Comparison of ENCODE assay signal across 11 mouse cellular contexts in the genomic region with DNA sequence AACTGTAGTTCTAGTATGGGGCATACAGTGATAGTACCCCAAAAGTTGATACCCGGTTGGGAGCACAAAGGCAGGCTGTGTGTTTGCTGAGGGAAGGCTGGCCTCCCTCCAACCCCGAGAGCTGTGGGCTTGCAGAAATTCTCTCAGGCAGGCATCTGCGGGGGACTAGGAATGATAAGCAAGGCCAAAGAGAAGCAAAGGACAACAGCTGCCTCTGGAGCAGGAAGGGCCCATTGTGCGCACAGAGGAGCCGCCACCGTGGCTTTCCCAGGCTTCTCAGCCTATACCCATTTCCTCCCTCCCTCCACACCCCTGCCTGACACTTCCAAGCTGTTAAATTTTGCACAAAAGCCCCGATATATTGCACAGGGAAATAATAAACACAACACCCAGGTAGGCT. TPM values are rescaled to one million over a fixed set of nuclear protein-coding genes. Genes with fewer than 3 reads are reported as not detected.
DNase-seq lines count a peak whose midpoint lies in the region; ATAC-seq and TF ChIP-seq lines count a peak whose summit lies in the region.
"Had no signal": no experiment of that assay in that cellular context is flagged by ENCODE, and none has a peak within 500 bp of the region (broad histone marks: within the 10 kb centered on the region; RNA-seq: fewer than 3 reads in every experiment).

No protein-coding gene starts in this region.

- H3K27me3 ChIP-seq in liver, embryonic 11.5 days (replicated peaks; ENCODE audit: control insufficient read depth, insufficient read depth, low read length), result no peaks in the 10 kb centered on the region
- H3K27me3 ChIP-seq in liver, postnatal 0 days (ENCODE audit: insufficient read depth, low read length), result peaks cover 13% of the 10 kb centered on the region
- H3K27me3 ChIP-seq in forebrain, embryonic 14.5 days (replicated peaks; ENCODE audit: control insufficient read depth, insufficient read depth, low read length), result no peaks in the 10 kb centered on the region; the same call in 1 of the 2 replicates
- no peaks in the 10 kb centered on the region for H3K27me3 ChIP-seq in liver, embryonic 14.5 days (ENCODE audit: control insufficient read depth, insufficient read depth, low read length)
- no peaks in the 10 kb centered on the region for H3K27me3 ChIP-seq in stomach, embryonic 16.5 days (ENCODE audit: control insufficient read depth, insufficient read depth, low read length)

- peak overlapping the region; percentile 51; the same call in 1 of the 2 replicates for H3K27ac ChIP-seq in liver, embryonic 11.5 days (ENCODE audit: low read depth, low read length)
- H3K27ac ChIP-seq in liver, postnatal 0 days (ENCODE audit: low read depth), result no peak overlapping the region
- H3K27ac ChIP-seq in forebrain, embryonic 14.5 days (ENCODE audit: low read depth, low read length), result peak overlapping the region; percentile 40; the same call in 1 of the 2 replicates
- H3K27ac ChIP-seq in liver, embryonic 14.5 days, result no peak overlapping the region
- no peak overlapping the region for H3K27ac ChIP-seq in stomach, embryonic 16.5 days (ENCODE audit: low read length)

- no peak for TF ChIP-seq EP300 in liver, postnatal 0 days (IDR thresholded peaks at IDR 0.05; ENCODE audit: low read depth)
- no peak for TF ChIP-seq EP300 in liver, embryonic 14.5 days (IDR thresholded peaks at IDR 0.05; ENCODE audit: low read depth)

- no peak for TF ChIP-seq CTCF in liver, postnatal 0 days (IDR thresholded peaks at IDR 0.05; ENCODE audit: low read depth)
- TF ChIP-seq CTCF in liver, embryonic 14.5 days (IDR thresholded peaks at IDR 0.05; ENCODE audit: low read depth), result no peak

- no peaks in the 10 kb centered on the region for H3K36me3 ChIP-seq in liver, embryonic 11.5 days (ENCODE audit: control insufficient read depth, insufficient read depth, low read length)
- no peaks in the 10 kb centered on the region for H3K36me3 ChIP-seq in liver, postnatal 0 days (replicated peaks; ENCODE audit: insufficient read depth, low read length)
- no peaks in the 10 kb centered on the region for H3K36me3 ChIP-seq in forebrain, embryonic 14.5 days (ENCODE audit: control insufficient read depth, insufficient read depth, low read length)
- H3K36me3 ChIP-seq in liver, embryonic 14.5 days (replicated peaks; ENCODE audit: control insufficient read depth, insufficient read depth, low read depth), result no peaks in the 10 kb centered on the region
- H3K36me3 ChIP-seq in stomach, embryonic 16.5 days (ENCODE audit: control insufficient read depth, insufficient read depth, low read length), result no peaks in the 10 kb centered on the region

- peak overlapping the region; percentile 75; the same call in 1 of the 2 replicates for H3K4me3 ChIP-seq in liver, embryonic 11.5 days (ENCODE audit: low read depth, low read length)
- no peak overlapping the region for H3K4me3 ChIP-seq in liver, postnatal 0 days (ENCODE audit: low read depth, low read length)
- peak overlapping the region; percentile 84 for H3K4me3 ChIP-seq in forebrain, embryonic 14.5 days (ENCODE audit: low read depth, low read length)
- H3K4me3 ChIP-seq in liver, embryonic 14.5 days (ENCODE audit: insufficient read depth in 1 of 2, low read depth in 2 of 2, low read length in 2 of 2), result peak overlapping the region in 1 of 2 experiments; percentile 16; a peak in 2 of 4 replicates
- H3K4me3 ChIP-seq in stomach, embryonic 16.5 days (replicated peaks; ENCODE audit: low read length), result peak overlapping the region; percentile 11; the same call in 1 of the 2 replicates

- H3K9ac ChIP-seq in liver, embryonic 11.5 days (ENCODE audit: low read depth, low read length), result no peak overlapping the region
- H3K9ac ChIP-seq in liver, postnatal 0 days (replicated peaks), result no peak overlapping the region
- peak overlapping the region; percentile 89 for H3K9ac ChIP-seq in forebrain, embryonic 14.5 days (ENCODE audit: low read length)
- H3K9ac ChIP-seq in liver, embryonic 14.5 days (replicated peaks), result no peak overlapping the region
- H3K9ac ChIP-seq in stomach, embryonic 16.5 days (ENCODE audit: low read length), result no peak overlapping the region

- WGBS in liver, embryonic 11.5 days, result 13% methylated on average over 7 of the region's 7 CpGs
- 11% methylated on average over 7 of the region's 7 CpGs for WGBS in liver, postnatal 0 days (ENCODE audit: insufficient replicate concordance)
- 2% methylated on average over 7 of the region's 7 CpGs for WGBS in forebrain, embryonic 14.5 days
- WGBS in liver, embryonic 14.5 days (ENCODE audit: insufficient replicate concordance), result 12% methylated on average over 7 of the region's 7 CpGs
- 6% methylated on average over 7 of the region's 7 CpGs for WGBS in stomach, embryonic 16.5 days

- peaks cover 20% of the 10 kb centered on the region for H3K4me1 ChIP-seq in liver, embryonic 11.5 days (replicated peaks; ENCODE audit: control insufficient read depth, insufficient read depth, low read length)
- H3K4me1 ChIP-seq in liver, postnatal 0 days (ENCODE audit: insufficient read depth), result peaks cover 33% of the 10 kb centered on the region
- H3K4me1 ChIP-seq in forebrain, embryonic 14.5 days (ENCODE audit: control insufficient read depth, insufficient read depth, low read length), result peaks cover 12% of the 10 kb centered on the region
- H3K4me1 ChIP-seq in liver, embryonic 14.5 days (replicated peaks; ENCODE audit: control insufficient read depth in 2 of 2, insufficient read depth in 2 of 2, low read length in 1 of 2), result peaks cover 15 to 29% of the 10 kb centered on the region in 2 experiments; a peak in 3 of 4 replicates
- H3K4me1 ChIP-seq in stomach, embryonic 16.5 days (ENCODE audit: control insufficient read depth, insufficient read depth, low read length), result peaks cover 8% of the 10 kb centered on the region

- ATAC-seq in liver, embryonic 11.5 days (replicated peaks; ENCODE audit: low FRiP score), result no peak
- ATAC-seq in liver, postnatal 0 days, result no peak
- ATAC-seq in forebrain, embryonic 14.5 days, result no peak
- no peak for ATAC-seq in liver, embryonic 14.5 days (ENCODE audit: insufficient read depth)
- ATAC-seq in stomach, embryonic 16.5 days (ENCODE audit: insufficient read depth, low FRiP score), result no peak
- no peak for ATAC-seq in erythroid progenitor cell, adult 5-6 weeks (replicated peaks; ENCODE audit: low FRiP score, poor library complexity, severe bottlenecking)

- no peak for DNase-seq in liver, embryonic 11.5 days (ENCODE audit: low spot score)
- no peak for DNase-seq in liver, postnatal 0 days
- peak; percentile 40 for DNase-seq in forebrain, embryonic 14.5 days (ENCODE audit: low spot score)
- DNase-seq in liver, embryonic 14.5 days (ENCODE audit: low read depth in 3 of 3, low spot score in 3 of 3), result no peak
- DNase-seq in ovary, postnatal 14 days (ENCODE audit: low spot score), result no peak
- DNase-seq in frontal cortex, postnatal 14 days (ENCODE audit: low spot score in 2 of 2), result no peak
- DNase-seq: adrenal gland, postnatal 14 days; gastrocnemius, postnatal 25 days; lung, postnatal 36 days had no signal

- no peaks in the 10 kb centered on the region for H3K9me3 ChIP-seq in liver, embryonic 11.5 days (ENCODE audit: control insufficient read depth, low read length)
- H3K9me3 ChIP-seq in liver, postnatal 0 days (ENCODE audit: low read length), result no peaks in the 10 kb centered on the region
- H3K9me3 ChIP-seq in forebrain, embryonic 14.5 days (replicated peaks; ENCODE audit: control insufficient read depth, low read length), result no peaks in the 10 kb centered on the region
- H3K9me3 ChIP-seq in liver, embryonic 14.5 days (ENCODE audit: control insufficient read depth, low read length), result no peaks in the 10 kb centered on the region
- H3K9me3 ChIP-seq in stomach, embryonic 16.5 days (replicated peaks; ENCODE audit: control insufficient read depth, low read length), result no peaks in the 10 kb centered on the region

- H3K4me2 ChIP-seq in liver, embryonic 11.5 days, result peak overlapping the region; percentile 97
- no peak overlapping the region for H3K4me2 ChIP-seq in liver, postnatal 0 days (ENCODE audit: low read depth, low read length)
- H3K4me2 ChIP-seq in forebrain, embryonic 14.5 days (ENCODE audit: low read length), result peak overlapping the region; percentile 71
- H3K4me2 ChIP-seq in liver, embryonic 14.5 days (ENCODE audit: low read depth), result peak overlapping the region; percentile 76
- peak overlapping the region; percentile 14; the same call in 1 of the 2 replicates for H3K4me2 ChIP-seq in stomach, embryonic 16.5 days (ENCODE audit: low read depth, low read length)

RNA-seq across cellular contexts. Expression of a gene that starts 1.4 kb away (rescaled TPM):
- polyA plus RNA-seq in liver, embryonic 11.5 days (2014; fragmentation: Nextera tagmentation; extraction: Ambion mirVana), result 6.5 and 6.7 TPM in 2 replicates
- polyA plus RNA-seq in liver, postnatal 0 days (2015; fragmentation: Nextera tagmentation; extraction: Ambion mirVana), result 0.80 and 1.1 TPM in 2 replicates
- 13.7 and 20.2 TPM in 2 replicates for polyA plus RNA-seq in forebrain, embryonic 14.5 days (2014; fragmentation: Nextera tagmentation; extraction: Ambion mirVana)
- polyA plus RNA-seq in liver, embryonic 14.5 days (2012; rRNA removed), result 3.0 TPM in 2 replicates
- polyA plus RNA-seq in liver, embryonic 14.5 days (2014; fragmentation: Nextera tagmentation; extraction: Ambion mirVana), result 2.2 and 2.9 TPM in 2 replicates
- 2.7 TPM in 2 replicates for polyA plus RNA-seq in stomach, embryonic 16.5 days (2015; fragmentation: Nextera tagmentation; extraction: Ambion mirVana)
- total RNA-seq in erythroid progenitor cell, adult 5-6 weeks (2015; ENCODE audit: low replicate concordance), result not detected in 2 replicates
- total RNA-seq in erythroid progenitor cell, adult 5-6 weeks (2017; ENCODE audit: low replicate concordance), result not detected in 2 replicates

RNA-seq across cellular contexts. Expression of a gene that starts 15.5 kb away (rescaled TPM):
- polyA plus RNA-seq in liver, embryonic 11.5 days (2014; fragmentation: Nextera tagmentation; extraction: Ambion mirVana), result 39.7 and 46.8 TPM in 2 replicates
- 6.3 TPM in 2 replicates for polyA plus RNA-seq in liver, postnatal 0 days (2015; fragmentation: Nextera tagmentation; extraction: Ambion mirVana)
- 13.7 and 14.0 TPM in 2 replicates for polyA plus RNA-seq in forebrain, embryonic 14.5 days (2014; fragmentation: Nextera tagmentation; extraction: Ambion mirVana)
- polyA plus RNA-seq in liver, embryonic 14.5 days (2012; rRNA removed), result 22.8 and 24.6 TPM in 2 replicates
- 17.3 and 19.4 TPM in 2 replicates for polyA plus RNA-seq in liver, embryonic 14.5 days (2014; fragmentation: Nextera tagmentation; extraction: Ambion mirVana)
- polyA plus RNA-seq in stomach, embryonic 16.5 days (2015; fragmentation: Nextera tagmentation; extraction: Ambion mirVana), result 18.1 and 18.9 TPM in 2 replicates
- 47.9 and 75.0 TPM in 2 replicates for total RNA-seq in erythroid progenitor cell, adult 5-6 weeks (2015; ENCODE audit: low replicate concordance)
- 31.5 and 34.1 TPM in 2 replicates for total RNA-seq in erythroid progenitor cell, adult 5-6 weeks (2017; ENCODE audit: low replicate concordance)

RNA-seq across cellular contexts. Expression of a gene that starts 39.7 kb away (rescaled TPM):
- polyA plus RNA-seq in liver, embryonic 11.5 days (2014; fragmentation: Nextera tagmentation; extraction: Ambion mirVana), result 136 and 147 TPM in 2 replicates
- polyA plus RNA-seq in liver, postnatal 0 days (2015; fragmentation: Nextera tagmentation; extraction: Ambion mirVana), result 54.1 and 54.9 TPM in 2 replicates
- polyA plus RNA-seq in forebrain, embryonic 14.5 days (2014; fragmentation: Nextera tagmentation; extraction: Ambion mirVana), result 181 and 203 TPM in 2 replicates
- 37.8 and 45.6 TPM in 2 replicates for polyA plus RNA-seq in liver, embryonic 14.5 days (2012; rRNA removed)
- 44.0 and 53.1 TPM in 2 replicates for polyA plus RNA-seq in liver, embryonic 14.5 days (2014; fragmentation: Nextera tagmentation; extraction: Ambion mirVana)
- polyA plus RNA-seq in stomach, embryonic 16.5 days (2015; fragmentation: Nextera tagmentation; extraction: Ambion mirVana), result 167 and 177 TPM in 2 replicates
- 36.4 and 48.6 TPM in 2 replicates for total RNA-seq in erythroid progenitor cell, adult 5-6 weeks (2015; ENCODE audit: low replicate concordance)
- total RNA-seq in erythroid progenitor cell, adult 5-6 weeks (2017; ENCODE audit: low replicate concordance), result 27.2 and 70.3 TPM in 2 replicates

Comparison
In these comparisons a context has a peak if more than half of its experiments do, and no peak if none do; other contexts are left out.
1. H3K27ac ChIP-seq: peak in liver, embryonic 11.5 days (single experiment) and forebrain, embryonic 14.5 days (single experiment); none in liver, postnatal 0 days (single experiment), liver, embryonic 14.5 days (single experiment) and stomach, embryonic 16.5 days (single experiment).